Mouse (Mus musculus) MEL (cell line): ENCODE measurements around the gene Scn1b.

Experiments used
- CTCF ChIP-seq, 3 experiments: IDR thresholded peaks in 2 of 3; conservative IDR thresholded peaks in 1 of 3; 2 replicates each; pipeline ENCODE4 v1.5.1; 2011 to 2012; ENCODE audit warnings: low read length in 3 of 3, low read depth in 2 of 3, mild to moderate bottlenecking in 2 of 3, improper control_type of control experiment in 1 of 3, inconsistent platforms in 1 of 3, mixed read lengths in 1 of 3, moderate library complexity in 1 of 3; ENCODE audit not compliant: control insufficient read depth in 1 of 3, insufficient read depth in 1 of 3, poor library complexity in 1 of 3, severe bottlenecking in 1 of 3
- E2F4 ChIP-seq: IDR thresholded peaks from 2 replicates; pipeline ENCODE4 v1.6.1; 2011; ENCODE audit warnings: low read depth, low read length, improper control_type of control experiment, borderline replicate concordance
- EP300 ChIP-seq, 2 experiments: IDR thresholded peaks; 2 replicates each; pipeline ENCODE4 v1.6.1; 2011; ENCODE audit warnings: improper control_type of control experiment in 2 of 2, low read length in 2 of 2, low read depth in 1 of 2, mild to moderate bottlenecking in 1 of 2
- HCFC1 ChIP-seq: IDR thresholded peaks from 2 replicates; pipeline ENCODE4 v1.6.1; 2012; ENCODE audit warnings: low read depth, mild to moderate bottlenecking, inconsistent platforms, low read length, improper control_type of control experiment, moderate library complexity
- KAT2A ChIP-seq: conservative IDR thresholded peaks from 2 replicates; pipeline ENCODE4 v1.6.1; 2012; ENCODE audit warnings: low read depth, low read length, improper control_type of control experiment, inconsistent platforms
- MAFK ChIP-seq: IDR thresholded peaks from 2 replicates; pipeline ENCODE4 v1.6.1; 2011; ENCODE audit warnings: low read depth, mild to moderate bottlenecking, low read length, improper control_type of control experiment, borderline replicate concordance
- MAX ChIP-seq: IDR thresholded peaks from 2 replicates; pipeline ENCODE4 v1.6.1; 2011; ENCODE audit warnings: low read length, improper control_type of control experiment
- POLR2A ChIP-seq, 2 experiments: IDR thresholded peaks; 2 replicates each; pipeline ENCODE4 v1.6.1; 2011 to 2012; ENCODE audit warnings: low read length in 2 of 2, mild to moderate bottlenecking in 2 of 2, control low read depth in 1 of 2, improper control_type of control experiment in 1 of 2, low read depth in 1 of 2, moderate library complexity in 1 of 2; ENCODE audit not compliant: control insufficient read depth in 1 of 2, insufficient read depth in 1 of 2, poor library complexity in 1 of 2
- TCF12 ChIP-seq: IDR thresholded peaks from 2 replicates; pipeline ENCODE4 v1.6.1; 2014; ENCODE audit warnings: low read depth, mild to moderate bottlenecking, inconsistent platforms, low read length, improper control_type of control experiment, moderate library complexity
- ZKSCAN1 ChIP-seq: IDR thresholded peaks from 2 replicates; pipeline ENCODE4 v1.6.1; 2012; ENCODE audit warnings: low read depth, mild to moderate bottlenecking, inconsistent platforms, low read length, improper control_type of control experiment, moderate library complexity
- ZMIZ1 ChIP-seq: IDR thresholded peaks from 2 replicates; pipeline ENCODE4 v1.6.1; 2012; ENCODE audit warnings: low read depth, mild to moderate bottlenecking, inconsistent platforms, low read length, improper control_type of control experiment, moderate library complexity
- ZNF384 ChIP-seq: IDR thresholded peaks from 2 replicates; pipeline ENCODE4 v1.6.1; 2012; ENCODE audit warnings: low read depth, mild to moderate bottlenecking, inconsistent platforms, low read length, improper control_type of control experiment

GRCm38 (mm10) chr7:31156034-31156928 lies 29.5 kb upstream of the Scn1b start:
- no peak for TF ChIP-seq ZMIZ1
- peak; percentile 39 to 47 (median 41); a peak in 5 of 6 replicates for TF ChIP-seq CTCF (IDR thresholded peaks at IDR 0.05 in 2 of 3, conservative IDR thresholded peaks at IDR 0.05 in 1 of 3; ENCODE audit: control insufficient read depth in 1 of 3, insufficient read depth in 1 of 3, low read depth in 2 of 3, low read length in 3 of 3, poor library complexity in 1 of 3, severe bottlenecking in 1 of 3)
- TF ChIP-seq ZNF384, result no peak
- TF ChIP-seq EP300 (IDR thresholded peaks at IDR 0.05; ENCODE audit: low read depth in 1 of 2, low read length in 2 of 2), result no peak
- no peak; the same call in 1 of the 2 replicates for TF ChIP-seq HCFC1
- TF ChIP-seq KAT2A, result no peak
- no peak for TF ChIP-seq E2F4
- no peak for TF ChIP-seq MAX
- peak in 1 of 2 experiments; percentile 33; a peak in 1 of 4 replicates for TF ChIP-seq POLR2A (IDR thresholded peaks at IDR 0.05; ENCODE audit: control insufficient read depth in 1 of 2, insufficient read depth in 1 of 2, low read depth in 1 of 2, low read length in 2 of 2, poor library complexity in 1 of 2)
- no peak for TF ChIP-seq ZKSCAN1
- no peak for TF ChIP-seq TCF12
- TF ChIP-seq MAFK, result no peak
